Mouse (Mus musculus) bone marrow macrophage, adult 2 months (primary cell): ENCODE results near the gene Stx17.

ENCODE experiments used
- CTCF ChIP-seq: IDR thresholded peaks from 2 replicates; pipeline ENCODE4 v1.5.1; 2012; ENCODE audit warnings: low read depth, mild to moderate bottlenecking, low read length, moderate library complexity
- POLR2A ChIP-seq: IDR thresholded peaks from 2 replicates; pipeline ENCODE4 v1.6.1; 2012; ENCODE audit warnings: mild to moderate bottlenecking, low read depth, low read length, borderline replicate concordance

GRCm38 (mm10) chr4:48130314-48130713, 5.6 kb downstream of the Stx17 start:
- no peak for TF ChIP-seq POLR2A
- no peak for TF ChIP-seq CTCF
